Mouse (Mus musculus) thymus, adult 2 months (tissue): Measurements from ENCODE around the gene Sugt1.

ENCODE experiments used
- CTCF ChIP-seq: fragments of 200-500 bp; IDR thresholded peaks from 2 replicates; pipeline ENCODE4 v1.5.1; 2012; ENCODE audit warnings: mild to moderate bottlenecking, control low read depth, low read length, moderate library complexity, borderline replicate concordance; ENCODE audit not compliant: control insufficient read depth, poor library complexity, insufficient read depth; ENCODE audit errors: extremely low read depth
- POLR2A ChIP-seq: fragments of 200-500 bp; IDR thresholded peaks from 2 replicates; pipeline ENCODE4 v1.6.1; 2012; ENCODE audit warnings: mild to moderate bottlenecking, low read length, control low read depth, moderate library complexity; ENCODE audit not compliant: control insufficient read depth, poor library complexity, insufficient read depth; ENCODE audit errors: extremely low read depth

GRCm38 (mm10) chr14:79662001-79662400 is 74.5 kb downstream of the Sugt1 start, which contains the start of gene Cnmd:
- TF ChIP-seq POLR2A (no peak), CTCF (no peak)
